Mouse (Mus musculus) embryonic facial prominence, embryonic 10.5 days (tissue): ENCODE data around the gene 1700113H08Rik. TPM values are rescaled to one million over a fixed set of nuclear protein-coding genes. Genes with fewer than 3 reads are reported as not detected.
A peak's percentile ranks its signal among the peaks of the same experiment; 100 is the strongest.

Source experiments
- DNase-seq: peaks from one replicate; pipeline ENCODE4 v3.0.0-alpha.2; 2017; ENCODE audit warnings: low spot score
- H3K27ac ChIP-seq: fragments of 300-500 bp; sonication (generic); replicated peaks from 2 replicates; pipeline ENCODE4 v1.5.1; 2016; ENCODE audit warnings: mild to moderate bottlenecking
- H3K27me3 ChIP-seq: fragments of 300-500 bp; sonication (generic); replicated peaks from 2 replicates; pipeline ENCODE4 v1.6.1; 2016; ENCODE audit warnings: low read depth, mild to moderate bottlenecking; ENCODE audit not compliant: poor library complexity, severe bottlenecking
- H3K36me3 ChIP-seq: fragments of 300-500 bp; sonication (generic); replicated peaks from 2 replicates; pipeline ENCODE4 v1.6.1; 2016; ENCODE audit warnings: mild to moderate bottlenecking, moderate library complexity
- H3K4me1 ChIP-seq: fragments of 300-500 bp; sonication (generic); 2 replicates; pipeline ENCODE4 v1.6.1; 2016
- H3K4me3 ChIP-seq: fragments of 300-500 bp; sonication (generic); 2 replicates; pipeline ENCODE4 v1.5.1; 2016; ENCODE audit warnings: mild to moderate bottlenecking, moderate library complexity
- H3K9me3 ChIP-seq: fragments of 300-500 bp; sonication (generic); 2 replicates; pipeline ENCODE4 v1.6.1; 2016; ENCODE audit warnings: mild to moderate bottlenecking
- WGBS: fragments of 180-500 bp; shearing (Covaris S2); methylation state at CpG from one replicate; pipeline ENCODE4 v1.1.7; 2016; 5-methylcytosine and 5-hydroxymethylcytosine counted together
- polyA plus RNA-seq: library from polyadenylated mRNA; unstranded; fragments of >200 nt; fragmentation: Nextera tagmentation; extraction: Ambion mirVana; gene quantifications from 2 replicates; pipeline ENCODE4 v1.2.1, GENCODE M21; 2016

The 1700113H08Rik gene
- not detected in 2 replicates for polyA plus RNA-seq

DNA sequence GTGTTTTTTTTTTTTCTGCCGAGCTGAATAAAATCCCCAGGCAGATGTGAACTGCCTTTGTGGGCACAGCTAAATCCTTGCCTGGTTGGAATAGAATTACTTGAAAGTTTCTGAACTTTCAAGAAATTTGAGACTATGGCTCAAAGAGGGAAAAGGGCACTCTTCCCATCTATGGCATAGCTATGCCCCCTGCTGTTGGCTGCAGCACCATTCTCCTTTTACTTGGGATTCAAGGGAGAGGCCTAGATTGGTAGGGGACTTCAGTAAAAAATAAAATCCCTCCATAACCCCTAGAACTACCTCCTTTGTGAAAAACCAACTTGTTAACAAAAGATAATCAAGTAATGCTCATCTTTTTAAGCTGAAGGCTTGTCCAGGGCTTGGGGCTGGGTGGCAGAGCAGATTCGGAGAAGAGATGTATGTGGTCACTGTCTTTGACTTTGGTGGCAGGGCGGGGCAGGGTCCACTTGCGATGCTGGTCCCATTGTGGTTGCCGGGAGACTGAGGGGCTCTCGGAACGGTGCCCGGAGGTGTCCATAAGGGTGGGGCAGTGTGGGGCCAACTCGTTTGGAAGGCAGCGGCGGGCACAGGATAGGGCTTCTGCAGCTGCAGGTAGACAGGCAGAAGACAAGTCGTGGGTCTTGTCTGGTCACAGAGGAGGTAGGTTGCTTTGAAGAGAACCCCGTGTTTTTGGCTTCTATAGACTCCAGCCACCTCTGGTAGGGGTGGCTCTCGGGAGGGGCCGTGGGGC is at the start of gene 1700113H08Rik:
Gene 1700113H08Rik, plus strand, starts transcription at position 546 of the 751 bp plus-strand sequence.
- no peaks in the 10 kb centered on the region for H3K36me3 ChIP-seq
- peaks cover 19% of the 10 kb centered on the region for H3K4me1 ChIP-seq
- WGBS, result 9% methylated on average over 15 of the region's 15 CpGs
- no peaks in the 10 kb centered on the region for H3K9me3 ChIP-seq
- H3K4me3 ChIP-seq, result peak within 1 kb of the TSS; percentile 63
- peaks cover 21% of the 10 kb centered on the region for H3K27me3 ChIP-seq
- H3K27ac ChIP-seq, result peak within 1 kb of the TSS; percentile 79
- peak; percentile 25 for DNase-seq

GRCm38 (mm10) chr10:87008215-87008499 is 49.7 kb upstream of the 1700113H08Rik start:
- no peak overlapping the region for H3K27ac ChIP-seq
- no peaks in the 10 kb centered on the region for H3K27me3 ChIP-seq
- DNase-seq, result no peak
- H3K4me1 ChIP-seq, result no peaks in the 10 kb centered on the region
- H3K36me3 ChIP-seq, result no peaks in the 10 kb centered on the region
- no peaks in the 10 kb centered on the region for H3K9me3 ChIP-seq
- WGBS, result 87% methylated on average over 3 of the region's 3 CpGs
- no peak overlapping the region for H3K4me3 ChIP-seq

GRCm38 (mm10) chr10:87012087-87012486 is 45.8 kb upstream of the 1700113H08Rik start:
- Histone ChIP-seq H3K9me3 (no peaks in the 10 kb centered on the region), H3K27ac (no peak overlapping the region), H3K4me1 (peaks cover 11% of the 10 kb centered on the region), H3K36me3 (no peaks in the 10 kb centered on the region), H3K4me3 (no peak overlapping the region), H3K27me3 (no peaks in the 10 kb centered on the region)
- 90% methylated on average over 7 of the region's 7 CpGs for WGBS
- no peak for DNase-seq

DNA sequence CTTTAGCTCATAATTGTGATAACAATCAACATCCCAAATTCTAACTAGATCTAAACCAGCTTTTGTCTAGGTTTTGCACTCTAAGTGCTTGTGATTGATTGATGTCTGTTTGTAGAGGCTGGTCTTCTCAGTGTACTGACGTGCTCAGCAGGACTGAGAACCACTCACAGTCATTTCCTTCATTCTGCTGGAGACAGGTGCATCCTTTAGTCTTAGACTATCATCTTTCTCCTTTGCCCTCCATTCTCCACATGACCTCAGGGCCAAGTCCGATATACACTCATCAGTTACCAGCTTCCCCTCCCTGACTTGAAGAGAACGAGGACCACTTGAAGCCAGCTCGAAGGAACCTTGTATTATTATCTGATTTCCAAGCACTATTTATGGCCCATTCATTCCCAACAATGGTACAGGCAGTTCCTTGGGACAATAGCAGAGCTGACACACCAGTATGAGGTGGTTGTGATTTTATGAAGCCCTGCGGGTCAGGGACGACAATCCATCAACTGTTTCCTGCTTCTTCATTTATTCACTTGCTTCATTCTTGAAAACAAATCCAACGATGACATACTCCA is 43.4 kb upstream of the 1700113H08Rik start:
- no peak overlapping the region for H3K27ac ChIP-seq
- H3K4me3 ChIP-seq, result no peak overlapping the region
- WGBS, result 83% methylated on average over 7 of the region's 7 CpGs
- DNase-seq, result no peak
- 0 out of 2 replicates have a peak, but pooled peaks cover 5% of the 10 kb centered on the region for H3K27me3 ChIP-seq
- no peaks in the 10 kb centered on the region for H3K36me3 ChIP-seq
- no peaks in the 10 kb centered on the region for H3K9me3 ChIP-seq
- peaks cover 17% of the 10 kb centered on the region for H3K4me1 ChIP-seq

- WGBS, result 69% methylated on average over 5 of the region's 5 CpGs
- Histone ChIP-seq H3K27me3 (0 out of 2 replicates have a peak, but pooled peaks cover 5% of the 10 kb centered on the region), H3K27ac (no peak overlapping the region), H3K4me3 (no peak overlapping the region), H3K4me1 (peaks cover 17% of the 10 kb centered on the region), H3K9me3 (no peaks in the 10 kb centered on the region), H3K36me3 (no peaks in the 10 kb centered on the region)
- DNase-seq, result no peak
Measured at GRCm38 (mm10) chr10:87015403-87015802, 42.4 kb upstream of the 1700113H08Rik start.

DNA sequence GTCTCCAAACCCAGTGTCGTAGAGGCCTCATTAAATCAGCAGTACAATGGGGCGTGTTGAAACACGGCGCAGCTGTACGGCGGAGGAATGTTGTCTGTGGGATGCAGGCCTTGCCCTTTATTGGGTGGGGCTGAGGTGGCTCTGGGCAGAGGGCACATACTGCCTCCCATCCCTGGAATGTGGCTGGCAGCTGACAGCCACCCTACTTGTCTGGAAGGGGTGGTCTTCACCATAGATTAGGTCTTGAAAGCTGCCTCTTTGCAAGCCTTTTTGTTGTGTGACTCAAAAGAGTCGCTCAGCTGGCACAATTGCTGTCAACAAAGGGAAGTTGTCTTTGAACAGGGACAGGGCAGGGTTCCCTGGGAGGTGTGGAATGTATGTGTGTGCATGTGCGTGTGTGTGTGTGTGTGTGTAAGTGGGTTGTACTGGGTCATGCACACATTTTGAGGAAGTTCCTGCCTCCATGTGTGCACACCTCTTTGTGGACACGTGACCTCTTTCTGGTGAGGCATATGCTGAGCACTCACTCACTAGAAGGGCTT is 41.6 kb upstream of the 1700113H08Rik start:
- 0 out of 2 replicates have a peak overlapping the region, but pooled peaks have one; percentile 19 for H3K27ac ChIP-seq
- H3K9me3 ChIP-seq, result no peaks in the 10 kb centered on the region
- WGBS, result 56% methylated on average over 9 of the region's 9 CpGs
- DNase-seq, result peak; percentile 38
- H3K4me3 ChIP-seq, result no peak overlapping the region
- no peaks in the 10 kb centered on the region for H3K36me3 ChIP-seq
- peaks cover 17% of the 10 kb centered on the region for H3K4me1 ChIP-seq
- 0 out of 2 replicates have a peak, but pooled peaks cover 5% of the 10 kb centered on the region for H3K27me3 ChIP-seq

GRCm38 (mm10) chr10:87018876-87019275 is 39.0 kb upstream of the 1700113H08Rik start:
- WGBS, result 69% methylated on average over 9 of the region's 9 CpGs
- Histone ChIP-seq H3K36me3 (no peaks in the 10 kb centered on the region), H3K4me1 (peaks cover 17% of the 10 kb centered on the region), H3K9me3 (no peaks in the 10 kb centered on the region), H3K27ac (no peak overlapping the region), H3K4me3 (no peak overlapping the region), H3K27me3 (0 out of 2 replicates have a peak, but pooled peaks cover 5% of the 10 kb centered on the region)
- DNase-seq, result no peak

- no peaks in the 10 kb centered on the region for H3K9me3 ChIP-seq
- no peak overlapping the region for H3K27ac ChIP-seq
- peaks cover 14% of the 10 kb centered on the region for H3K4me1 ChIP-seq
- H3K27me3 ChIP-seq, result 0 out of 2 replicates have a peak, but pooled peaks cover 5% of the 10 kb centered on the region
- 74% methylated on average over 16 of the region's 16 CpGs for WGBS
- no peak overlapping the region for H3K4me3 ChIP-seq
- no peaks in the 10 kb centered on the region for H3K36me3 ChIP-seq
- DNase-seq, result peak; percentile 41
Measured at GRCm38 (mm10) chr10:87020711-87021110, 37.1 kb upstream of the 1700113H08Rik start.

GRCm38 (mm10) chr10:87024884-87025283 is 33.0 kb upstream of the 1700113H08Rik start:
- H3K9me3 ChIP-seq, result no peaks in the 10 kb centered on the region
- H3K36me3 ChIP-seq, result no peaks in the 10 kb centered on the region
- H3K27ac ChIP-seq, result no peak overlapping the region
- H3K27me3 ChIP-seq, result no peaks in the 10 kb centered on the region
- H3K4me1 ChIP-seq, result no peaks in the 10 kb centered on the region
- peak; percentile 84 for DNase-seq
- WGBS, result 2% methylated on average over 10 of the region's 10 CpGs
- H3K4me3 ChIP-seq, result no peak overlapping the region

GRCm38 (mm10) chr10:87032768-87033167 is 25.1 kb upstream of the 1700113H08Rik start:
- H3K4me1 ChIP-seq, result peaks cover 16% of the 10 kb centered on the region
- no peaks in the 10 kb centered on the region for H3K27me3 ChIP-seq
- H3K27ac ChIP-seq, result no peak overlapping the region
- no peaks in the 10 kb centered on the region for H3K9me3 ChIP-seq
- no peaks in the 10 kb centered on the region for H3K36me3 ChIP-seq
- H3K4me3 ChIP-seq, result no peak overlapping the region
- no peak for DNase-seq
- 91% methylated on average over 8 of the region's 8 CpGs for WGBS

GRCm38 (mm10) chr10:87035866-87036265 is 22.0 kb upstream of the 1700113H08Rik start:
- no peak for DNase-seq
- no peaks in the 10 kb centered on the region for H3K9me3 ChIP-seq
- H3K4me3 ChIP-seq, result no peak overlapping the region

GRCm38 (mm10) chr10:87036271-87036703 is 21.6 kb upstream of the 1700113H08Rik start:
- 57% methylated on average over 14 of the region's 14 CpGs for WGBS
- no peaks in the 10 kb centered on the region for H3K27me3 ChIP-seq
- peaks cover 16% of the 10 kb centered on the region for H3K4me1 ChIP-seq
- H3K27ac ChIP-seq, result peak overlapping the region; percentile 2; the same call in 1 of the 2 replicates
- no peaks in the 10 kb centered on the region for H3K9me3 ChIP-seq
- H3K4me3 ChIP-seq, result no peak overlapping the region
- no peaks in the 10 kb centered on the region for H3K36me3 ChIP-seq
- DNase-seq, result no peak

More at GRCm38 (mm10) chr10:87035866-87036265, 22.0 kb upstream of the 1700113H08Rik start:
- WGBS, result 71% methylated on average over 15 of the region's 15 CpGs
- Histone ChIP-seq H3K27ac (peak overlapping the region; percentile 2; the same call in 1 of the 2 replicates), H3K27me3 (no peaks in the 10 kb centered on the region), H3K4me1 (peaks cover 16% of the 10 kb centered on the region), H3K36me3 (no peaks in the 10 kb centered on the region)
